Mouse (Mus musculus): ENCODE data around the gene Zfp3. TPM values are rescaled to one million over a fixed set of nuclear protein-coding genes. Genes with fewer than 3 reads are reported as not detected.
A peak's percentile ranks its signal among the peaks of the same experiment; 100 is the strongest.

Zfp3 gene
- polyA plus RNA-seq (2014; fragmentation: Nextera tagmentation; extraction: Ambion mirVana) = 6.7 and 7.3 TPM in 2 replicates

GRCm38 (mm10) chr11:70763936-70764808, at the start of gene Zfp3:
Gene Zfp3, plus strand, starts transcription at chr11:70764209.
- ATAC-seq (replicated peaks; ENCODE audit: insufficient number of reproducible peaks, low FRiP score, low TSS enrichment, low read depth) = peak; percentile 76
- H3K27me3 ChIP-seq (ENCODE audit: control insufficient read depth, insufficient read depth, low read length) = no peaks in the 10 kb centered on the region
- peak within 1 kb of the TSS; percentile 79 for H3K9ac ChIP-seq (replicated peaks; ENCODE audit: low read length)
- under 1% methylated on average over 78 of the region's 78 CpGs for WGBS
- H3K27ac ChIP-seq (replicated peaks; ENCODE audit: low read depth, low read length) = peak within 1 kb of the TSS; percentile 41; the same call in 1 of the 2 replicates
- 0 out of 2 replicates have a peak, but pooled peaks cover 3% of the 10 kb centered on the region for H3K4me1 ChIP-seq (ENCODE audit: control insufficient read depth, insufficient read depth, low read length)
- DNase-seq (ENCODE audit: low spot score) = peak; percentile 65
- H3K4me2 ChIP-seq (ENCODE audit: low read depth, low read length) = peak within 1 kb of the TSS; percentile 86
- no peaks in the 10 kb centered on the region for H3K36me3 ChIP-seq (replicated peaks; ENCODE audit: control insufficient read depth, insufficient read depth, low read depth, low read length)
- H3K9me3 ChIP-seq (replicated peaks; ENCODE audit: control insufficient read depth, low read length) = no peaks in the 10 kb centered on the region
- H3K4me3 ChIP-seq (ENCODE audit: low read depth, low read length) = peak within 1 kb of the TSS; percentile 74

DNA sequence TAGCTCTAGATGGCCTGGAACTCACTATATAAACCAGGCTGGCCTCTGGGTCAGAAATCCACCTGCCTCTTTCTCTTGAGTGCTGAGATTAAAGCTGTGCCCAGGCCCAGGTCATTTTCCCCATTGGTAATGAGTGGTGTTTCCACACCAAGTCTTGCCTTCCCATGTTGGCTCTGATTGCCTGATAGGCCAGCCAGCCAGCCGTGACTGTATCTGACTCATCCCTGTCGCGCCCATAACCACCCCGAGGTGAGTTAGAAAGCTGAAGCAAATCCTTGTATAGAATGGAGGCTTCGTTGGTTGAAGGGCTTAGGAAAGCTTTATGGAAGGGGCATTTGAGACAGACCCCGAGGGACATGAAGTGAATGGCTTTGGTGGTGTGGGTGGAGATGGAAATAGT, 48.2 kb upstream of the Zfp3 start:
- Histone ChIP-seq H3K4me2 (ENCODE audit: low read depth, low read length) (no peak overlapping the region), H3K27ac (replicated peaks; ENCODE audit: low read depth, low read length) (no peak overlapping the region), H3K36me3 (replicated peaks; ENCODE audit: control insufficient read depth, insufficient read depth, low read depth, low read length) (peaks cover 5% of the 10 kb centered on the region), H3K4me3 (ENCODE audit: low read depth, low read length) (no peak overlapping the region), H3K27me3 (ENCODE audit: control insufficient read depth, insufficient read depth, low read length) (no peaks in the 10 kb centered on the region), H3K9me3 (replicated peaks; ENCODE audit: control insufficient read depth, low read length) (no peaks in the 10 kb centered on the region), H3K9ac (replicated peaks; ENCODE audit: low read length) (no peak overlapping the region), H3K4me1 (ENCODE audit: control insufficient read depth, insufficient read depth, low read length) (no peaks in the 10 kb centered on the region)
- WGBS = 92% methylated on average over 6 of the region's 6 CpGs
- DNase-seq (ENCODE audit: low spot score) (no peak), ATAC-seq (replicated peaks; ENCODE audit: insufficient number of reproducible peaks, low FRiP score, low TSS enrichment, low read depth) (no peak)

DNA sequence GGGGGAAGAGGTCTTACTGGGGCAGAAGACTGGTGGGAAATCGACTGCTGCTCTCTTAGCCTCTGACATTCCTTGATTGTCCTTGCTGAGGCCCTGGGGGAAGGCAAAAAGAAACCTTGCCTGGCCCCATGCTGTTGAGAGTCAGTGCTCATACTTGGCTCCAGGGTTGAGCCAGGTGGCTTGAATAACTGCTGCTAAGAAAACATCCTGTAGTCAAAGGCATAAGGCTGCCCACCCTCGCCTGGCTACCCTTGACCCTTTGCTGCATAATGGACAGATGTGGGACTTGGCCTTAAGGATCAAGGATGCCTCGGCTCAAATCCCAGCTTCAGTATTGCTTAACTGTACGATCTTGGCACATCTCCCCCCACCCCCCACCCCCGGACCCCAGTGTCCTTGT, 45.5 kb upstream of the Zfp3 start:
- Histone ChIP-seq H3K4me3 (ENCODE audit: low read depth, low read length) (no peak overlapping the region), H3K9me3 (replicated peaks; ENCODE audit: control insufficient read depth, low read length) (no peaks in the 10 kb centered on the region), H3K4me2 (ENCODE audit: low read depth, low read length) (no peak overlapping the region), H3K4me1 (ENCODE audit: control insufficient read depth, insufficient read depth, low read length) (no peaks in the 10 kb centered on the region), H3K27ac (replicated peaks; ENCODE audit: low read depth, low read length) (no peak overlapping the region), H3K9ac (replicated peaks; ENCODE audit: low read length) (no peak overlapping the region), H3K36me3 (replicated peaks; ENCODE audit: control insufficient read depth, insufficient read depth, low read depth, low read length) (peaks cover 2% of the 10 kb centered on the region), H3K27me3 (ENCODE audit: control insufficient read depth, insufficient read depth, low read length) (no peaks in the 10 kb centered on the region)
- ATAC-seq (replicated peaks; ENCODE audit: insufficient number of reproducible peaks, low FRiP score, low TSS enrichment, low read depth) (no peak), DNase-seq (ENCODE audit: low spot score) (no peak)
- WGBS = 61% methylated on average over 5 of the region's 5 CpGs

DNA sequence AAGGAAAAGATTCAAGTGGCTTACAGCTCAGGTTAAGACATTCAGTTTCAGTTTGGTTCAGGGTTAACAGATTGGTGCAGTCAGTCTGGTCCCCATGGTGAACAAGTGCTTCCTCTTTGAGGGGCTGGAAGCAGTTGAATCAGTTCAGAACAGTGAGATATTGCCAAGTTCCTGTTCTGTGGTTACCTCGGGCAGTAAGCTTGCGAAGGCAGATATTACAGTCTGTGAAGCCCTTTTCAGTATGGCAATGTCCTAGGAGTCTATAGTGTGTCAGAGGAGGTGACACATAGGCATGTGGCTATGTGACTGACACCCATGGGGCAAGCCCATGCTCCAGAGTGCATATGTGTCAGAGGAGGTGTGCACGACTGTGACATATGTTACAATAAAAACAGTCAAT, 43.4 kb upstream of the Zfp3 start:
- Histone ChIP-seq H3K4me1 (ENCODE audit: control insufficient read depth, insufficient read depth, low read length) (no peaks in the 10 kb centered on the region), H3K4me3 (ENCODE audit: low read depth, low read length) (no peak overlapping the region), H3K9ac (replicated peaks; ENCODE audit: low read length) (no peak overlapping the region), H3K9me3 (replicated peaks; ENCODE audit: control insufficient read depth, low read length) (no peaks in the 10 kb centered on the region), H3K4me2 (ENCODE audit: low read depth, low read length) (no peak overlapping the region), H3K36me3 (replicated peaks; ENCODE audit: control insufficient read depth, insufficient read depth, low read depth, low read length) (peaks cover 5% of the 10 kb centered on the region), H3K27me3 (ENCODE audit: control insufficient read depth, insufficient read depth, low read length) (no peaks in the 10 kb centered on the region), H3K27ac (replicated peaks; ENCODE audit: low read depth, low read length) (no peak overlapping the region)
- ATAC-seq (replicated peaks; ENCODE audit: insufficient number of reproducible peaks, low FRiP score, low TSS enrichment, low read depth) (no peak), DNase-seq (ENCODE audit: low spot score) (no peak)
- 86% methylated on average over 3 of the region's 3 CpGs for WGBS

- DNase-seq (ENCODE audit: low spot score) (no peak), ATAC-seq (replicated peaks; ENCODE audit: insufficient number of reproducible peaks, low FRiP score, low TSS enrichment, low read depth) (no peak)
- Histone ChIP-seq H3K4me3 (ENCODE audit: low read depth, low read length) (no peak overlapping the region), H3K9ac (replicated peaks; ENCODE audit: low read length) (no peak overlapping the region), H3K27ac (replicated peaks; ENCODE audit: low read depth, low read length) (no peak overlapping the region), H3K4me1 (ENCODE audit: control insufficient read depth, insufficient read depth, low read length) (no peaks in the 10 kb centered on the region), H3K27me3 (ENCODE audit: control insufficient read depth, insufficient read depth, low read length) (no peaks in the 10 kb centered on the region), H3K9me3 (replicated peaks; ENCODE audit: control insufficient read depth, low read length) (no peaks in the 10 kb centered on the region), H3K4me2 (ENCODE audit: low read depth, low read length) (no peak overlapping the region), H3K36me3 (replicated peaks; ENCODE audit: control insufficient read depth, insufficient read depth, low read depth, low read length) (peaks cover 5% of the 10 kb centered on the region)
- whole genome bisulfite sequencing = 96% methylated on average over 3 of the region's 3 CpGs
These were observed 42.9 kb upstream of the Zfp3 start for GRCm38 (mm10) chr11:70721072-70721471.

GRCm38 (mm10) chr11:70724706-70725105, 39.3 kb upstream of the Zfp3 start:
- H3K4me3 ChIP-seq (ENCODE audit: low read depth, low read length) = no peak overlapping the region
- H3K27ac ChIP-seq (replicated peaks; ENCODE audit: low read depth, low read length) = no peak overlapping the region
- WGBS = 96% methylated on average over 9 of the region's 9 CpGs
- no peak overlapping the region for H3K4me2 ChIP-seq (ENCODE audit: low read depth, low read length)
- no peak overlapping the region for H3K9ac ChIP-seq (replicated peaks; ENCODE audit: low read length)
- no peaks in the 10 kb centered on the region for H3K9me3 ChIP-seq (replicated peaks; ENCODE audit: control insufficient read depth, low read length)
- DNase-seq (ENCODE audit: low spot score) (no peak), ATAC-seq (replicated peaks; ENCODE audit: insufficient number of reproducible peaks, low FRiP score, low TSS enrichment, low read depth) (no peak)
- H3K27me3 ChIP-seq (ENCODE audit: control insufficient read depth, insufficient read depth, low read length) = no peaks in the 10 kb centered on the region
- H3K36me3 ChIP-seq (replicated peaks; ENCODE audit: control insufficient read depth, insufficient read depth, low read depth, low read length) = peaks cover 8% of the 10 kb centered on the region
- H3K4me1 ChIP-seq (ENCODE audit: control insufficient read depth, insufficient read depth, low read length) = no peaks in the 10 kb centered on the region

- DNase-seq (ENCODE audit: low spot score) (no peak), ATAC-seq (replicated peaks; ENCODE audit: insufficient number of reproducible peaks, low FRiP score, low TSS enrichment, low read depth) (no peak)
- Histone ChIP-seq H3K4me2 (ENCODE audit: low read depth, low read length) (no peak overlapping the region), H3K27me3 (ENCODE audit: control insufficient read depth, insufficient read depth, low read length) (no peaks in the 10 kb centered on the region), H3K9me3 (replicated peaks; ENCODE audit: control insufficient read depth, low read length) (no peaks in the 10 kb centered on the region), H3K36me3 (replicated peaks; ENCODE audit: control insufficient read depth, insufficient read depth, low read depth, low read length) (peaks cover 8% of the 10 kb centered on the region), H3K27ac (replicated peaks; ENCODE audit: low read depth, low read length) (no peak overlapping the region), H3K4me1 (ENCODE audit: control insufficient read depth, insufficient read depth, low read length) (no peaks in the 10 kb centered on the region), H3K4me3 (ENCODE audit: low read depth, low read length) (no peak overlapping the region), H3K9ac (replicated peaks; ENCODE audit: low read length) (no peak overlapping the region)
- WGBS = 90% methylated on average over 2 of the region's 2 CpGs
These were observed 37.4 kb upstream of the Zfp3 start for GRCm38 (mm10) chr11:70726585-70726984.

DNA sequence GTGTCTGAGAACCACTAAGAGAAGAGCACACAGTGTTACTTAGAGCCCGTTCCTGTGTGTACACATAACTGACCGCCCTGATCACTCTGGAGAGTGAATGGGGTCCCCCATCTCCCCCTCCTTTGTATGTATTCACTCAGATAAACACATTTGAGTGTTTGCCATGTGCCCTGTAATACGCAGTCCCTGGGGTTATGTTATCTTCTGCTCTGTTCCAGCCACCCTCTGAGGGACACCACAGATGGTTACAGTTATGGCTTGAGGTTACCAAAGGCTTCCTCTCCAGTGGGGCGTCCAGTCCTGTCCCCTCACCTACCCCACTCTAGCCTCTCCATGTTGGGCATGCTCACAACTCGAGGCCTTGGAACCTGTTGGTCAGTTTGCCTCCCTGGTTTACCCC, 36.6 kb upstream of the Zfp3 start:
- no peak overlapping the region for H3K27ac ChIP-seq (replicated peaks; ENCODE audit: low read depth, low read length)
- H3K27me3 ChIP-seq (ENCODE audit: control insufficient read depth, insufficient read depth, low read length) = no peaks in the 10 kb centered on the region
- H3K4me1 ChIP-seq (ENCODE audit: control insufficient read depth, insufficient read depth, low read length) = no peaks in the 10 kb centered on the region
- WGBS = 91% methylated on average over 5 of the region's 5 CpGs
- no peak overlapping the region for H3K4me2 ChIP-seq (ENCODE audit: low read depth, low read length)
- H3K9ac ChIP-seq (replicated peaks; ENCODE audit: low read length) = no peak overlapping the region
- H3K4me3 ChIP-seq (ENCODE audit: low read depth, low read length) = no peak overlapping the region
- DNase-seq (ENCODE audit: low spot score) = no peak
- ATAC-seq (replicated peaks; ENCODE audit: insufficient number of reproducible peaks, low FRiP score, low TSS enrichment, low read depth) = no peak
- peaks cover 8% of the 10 kb centered on the region for H3K36me3 ChIP-seq (replicated peaks; ENCODE audit: control insufficient read depth, insufficient read depth, low read depth, low read length)
- H3K9me3 ChIP-seq (replicated peaks; ENCODE audit: control insufficient read depth, low read length) = no peaks in the 10 kb centered on the region
